Mouse (Mus musculus) spleen, adult 2 months (tissue): ENCODE data around the gene 4930558K02Rik. TPM values are rescaled to one million over a fixed set of nuclear protein-coding genes. Genes with fewer than 3 reads are reported as not detected.

Experiments
- DNase-seq, 2 experiments: peaks; one replicate each; pipeline versions ENCODE4 v3.0.0 to v3.0.0-alpha.2; 2012 to 2021; ENCODE audit warnings: low spot score in 2 of 2, low read depth in 1 of 2
- H3K27ac ChIP-seq: fragments of 200-500 bp; 2 replicates; pipeline ENCODE4 v1.5.1; 2012; ENCODE audit warnings: low read length, inconsistent platforms; ENCODE audit not compliant: insufficient read depth
- H3K27me3 ChIP-seq: fragments of 200-500 bp; 2 replicates; pipeline ENCODE4 v1.6.1; 2012; ENCODE audit warnings: mild to moderate bottlenecking, moderate library complexity, low read length, inconsistent platforms; ENCODE audit not compliant: control insufficient read depth, insufficient read depth
- H3K36me3 ChIP-seq: fragments of 200-500 bp; 2 replicates; pipeline ENCODE4 v1.6.1; 2012; ENCODE audit warnings: mild to moderate bottlenecking, low read length, inconsistent platforms; ENCODE audit not compliant: control insufficient read depth, insufficient read depth
- H3K4me1 ChIP-seq: fragments of 200-500 bp; 2 replicates; pipeline ENCODE4 v1.6.1; 2011; ENCODE audit warnings: inconsistent platforms; ENCODE audit not compliant: control insufficient read depth, insufficient read depth, insufficient read length
- H3K4me3 ChIP-seq: fragments of 200-500 bp; 2 replicates; pipeline ENCODE4 v1.5.1; 2011; ENCODE audit warnings: mild to moderate bottlenecking, inconsistent platforms; ENCODE audit not compliant: insufficient read depth, insufficient read length; ENCODE audit errors: extremely low read depth
- CTCF ChIP-seq: fragments of 200-500 bp; IDR thresholded peaks from 2 replicates; pipeline ENCODE4 v1.5.1; 2011; ENCODE audit warnings: mild to moderate bottlenecking, inconsistent platforms; ENCODE audit not compliant: insufficient read depth, insufficient read length, insufficient replicate concordance; ENCODE audit errors: extremely low read depth
- POLR2A ChIP-seq: fragments of 200-500 bp; IDR thresholded peaks from 2 replicates; pipeline ENCODE4 v1.6.1; 2011; ENCODE audit warnings: low read depth, low read length, inconsistent platforms
- WGBS: fragments of 180-500 bp; shearing (Covaris S2); methylation state at CpG from one replicate; pipeline ENCODE4 v1.1.7; 2018; 5-methylcytosine and 5-hydroxymethylcytosine counted together
- polyA plus RNA-seq: library from polyadenylated mRNA; depleted of rRNA; stranded (reverse); fragments of >200 nt; gene quantifications from 2 replicates; pipeline ENCODE4 v1.2.3, GENCODE M21; 2012

4930558K02Rik gene
- polyA plus RNA-seq, 1 experiment: not detected

DNA sequence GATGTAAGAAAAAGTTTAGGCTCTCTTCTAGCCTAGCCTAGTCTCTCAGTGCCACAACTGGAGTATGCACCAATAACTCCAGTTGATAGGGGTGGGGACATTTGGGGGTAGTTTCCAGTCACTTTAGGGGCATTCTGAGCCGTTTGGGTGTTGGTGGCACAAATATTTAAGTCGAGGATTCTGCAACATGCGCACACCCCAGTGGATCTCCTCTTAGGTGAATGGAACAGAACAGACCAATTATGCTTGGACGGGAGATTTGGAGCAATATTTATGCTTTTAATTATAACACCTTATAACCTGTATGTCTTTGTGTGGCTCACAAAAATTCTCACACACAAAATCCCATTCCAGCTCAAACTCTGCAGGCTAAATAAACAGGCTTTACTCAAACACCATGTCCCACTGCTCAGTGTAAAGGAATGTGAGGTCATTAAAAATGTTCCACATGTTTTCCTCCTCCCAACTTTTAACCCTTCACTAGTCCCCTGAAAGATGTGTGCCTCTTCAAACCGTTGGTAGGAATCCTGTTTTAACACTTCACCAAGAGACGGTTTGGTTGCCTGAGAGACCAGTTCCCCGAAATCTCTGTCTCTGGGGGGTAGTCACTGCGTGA is 35.9 kb upstream of the 4930558K02Rik start:
- Histone ChIP-seq H3K4me3 (no peak overlapping the region), H3K36me3 (no peaks in the 10 kb centered on the region), H3K27me3 (no peaks in the 10 kb centered on the region), H3K4me1 (no peaks in the 10 kb centered on the region), H3K27ac (no peak overlapping the region)
- DNase-seq: no peak
- no peak for TF ChIP-seq CTCF
- no peak for TF ChIP-seq POLR2A
- 70% methylated on average over 8 of the region's 8 CpGs for WGBS

DNA sequence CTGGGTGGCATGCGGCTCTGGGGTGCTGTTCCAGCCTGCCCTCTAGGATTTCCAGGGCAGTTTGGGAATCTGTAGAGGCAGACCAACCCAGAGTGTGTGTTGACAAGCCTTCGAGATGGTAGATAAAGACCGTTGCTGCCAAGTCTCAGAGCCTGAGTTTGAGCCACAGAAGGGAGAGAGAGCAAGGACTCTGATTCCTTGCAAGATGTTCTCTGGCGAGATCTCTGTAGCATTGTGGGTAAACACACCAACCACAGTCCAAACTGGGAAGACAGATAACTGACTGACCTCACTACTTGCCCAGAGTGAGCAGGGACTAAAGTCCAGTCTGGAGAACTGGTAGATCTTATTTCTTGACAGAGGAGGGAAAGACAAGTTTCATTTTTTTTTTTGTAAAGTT is 34.1 kb upstream of the 4930558K02Rik start:
- TF ChIP-seq CTCF: no peak
- TF ChIP-seq POLR2A: no peak
- H3K27me3 ChIP-seq: no peaks in the 10 kb centered on the region
- DNase-seq: no peak
- no peak overlapping the region for H3K4me3 ChIP-seq
- H3K36me3 ChIP-seq: no peaks in the 10 kb centered on the region
- 74% methylated on average over 4 of the region's 4 CpGs for WGBS
- H3K27ac ChIP-seq: no peak overlapping the region
- H3K4me1 ChIP-seq: no peaks in the 10 kb centered on the region

DNA sequence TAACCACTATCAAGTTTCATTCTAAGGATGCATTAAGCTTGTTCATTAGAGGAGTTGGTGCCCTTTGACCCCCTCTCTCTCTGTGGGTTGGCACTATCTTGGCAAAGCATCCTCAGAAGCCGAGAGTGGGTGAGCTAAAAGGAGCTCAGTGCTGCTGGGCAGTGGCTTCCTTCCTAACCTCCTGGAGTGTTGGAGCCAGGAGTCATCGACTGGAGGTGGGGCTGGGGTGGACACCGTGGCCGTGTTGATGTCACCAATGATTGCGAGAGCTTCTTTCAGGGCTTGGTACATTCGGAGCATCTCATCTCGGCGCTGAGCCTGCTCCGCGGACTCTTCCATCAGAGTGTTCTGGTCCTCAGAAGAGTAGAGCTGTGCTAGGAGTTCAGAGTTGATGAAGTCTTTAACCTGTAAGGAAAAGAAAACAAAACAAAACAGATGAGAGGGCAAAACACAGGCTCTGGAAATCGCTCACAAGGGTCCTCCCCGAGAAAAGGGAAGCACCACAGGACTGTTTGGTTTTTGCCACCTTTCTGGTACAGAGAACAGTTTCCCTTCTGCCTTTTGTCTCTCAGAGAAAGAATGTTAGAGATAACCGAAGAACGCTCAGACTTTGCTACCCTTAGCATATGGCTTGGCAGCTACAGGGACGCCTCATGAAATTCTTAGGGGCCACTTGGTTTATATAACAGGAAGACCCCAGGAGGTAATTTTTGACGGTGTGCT is 32.2 kb upstream of the 4930558K02Rik start:
- Histone ChIP-seq H3K4me3 (no peak overlapping the region), H3K27ac (no peak overlapping the region), H3K36me3 (no peaks in the 10 kb centered on the region), H3K4me1 (no peaks in the 10 kb centered on the region), H3K27me3 (no peaks in the 10 kb centered on the region)
- WGBS: 55% methylated on average over 16 of the region's 16 CpGs
- TF ChIP-seq CTCF (no peak), POLR2A (no peak)
- no peak for DNase-seq

DNA sequence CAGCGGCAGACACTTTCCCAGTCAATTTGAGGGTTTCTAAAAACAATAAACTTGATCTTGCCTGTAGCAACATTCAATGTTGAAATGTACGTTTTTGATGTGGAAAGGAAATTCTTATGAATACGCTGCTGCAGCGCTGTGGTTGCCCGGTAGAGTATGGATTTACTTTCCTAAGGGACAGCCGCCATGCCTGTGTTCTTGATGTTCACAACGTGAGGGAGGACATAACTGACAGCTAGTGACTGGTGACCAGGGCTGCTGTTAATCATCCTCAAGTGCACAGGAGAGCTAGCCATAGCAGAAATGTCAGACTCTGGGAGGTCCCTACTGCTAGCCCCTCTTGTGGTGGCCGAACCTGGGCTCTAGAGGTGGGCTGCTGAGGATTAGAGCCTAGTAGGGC is 29.6 kb upstream of the 4930558K02Rik start:
- 83% methylated on average over 8 of the region's 8 CpGs for WGBS
- no peak for DNase-seq
- H3K27ac ChIP-seq: no peak overlapping the region
- no peaks in the 10 kb centered on the region for H3K36me3 ChIP-seq
- TF ChIP-seq POLR2A (no peak), CTCF (no peak)
- H3K27me3 ChIP-seq: no peaks in the 10 kb centered on the region
- H3K4me1 ChIP-seq: no peaks in the 10 kb centered on the region; the same call in 1 of the 2 replicates
- no peak overlapping the region for H3K4me3 ChIP-seq

DNA sequence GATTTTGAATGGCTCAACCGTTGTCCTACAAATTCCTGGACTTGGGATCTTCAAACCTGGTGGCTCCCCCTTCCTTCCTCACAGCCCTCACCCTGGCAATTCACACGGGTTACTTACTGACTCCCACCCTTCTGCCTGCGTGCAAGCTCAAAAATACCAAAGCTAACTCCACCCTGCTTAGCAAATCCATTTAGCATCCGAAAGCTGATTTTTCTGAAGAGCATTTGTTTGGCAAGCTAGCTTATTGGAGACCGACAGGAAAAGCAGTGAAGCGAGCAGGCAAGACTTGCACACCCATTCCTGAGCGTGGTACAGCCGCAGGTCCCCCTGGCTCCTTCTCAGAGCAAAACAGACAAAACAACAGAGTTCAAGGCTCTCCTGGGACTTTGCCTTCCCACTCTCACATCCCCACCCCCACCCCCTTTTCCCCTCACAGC is 29.2 kb upstream of the 4930558K02Rik start:
- no peak for DNase-seq
- 62% methylated on average over 8 of the region's 8 CpGs for WGBS
- no peak for TF ChIP-seq POLR2A
- TF ChIP-seq CTCF: no peak
- no peaks in the 10 kb centered on the region; the same call in 1 of the 2 replicates for H3K4me1 ChIP-seq
- no peak overlapping the region for H3K27ac ChIP-seq
- H3K27me3 ChIP-seq: no peaks in the 10 kb centered on the region
- H3K36me3 ChIP-seq: no peaks in the 10 kb centered on the region
- H3K4me3 ChIP-seq: no peak overlapping the region

DNA sequence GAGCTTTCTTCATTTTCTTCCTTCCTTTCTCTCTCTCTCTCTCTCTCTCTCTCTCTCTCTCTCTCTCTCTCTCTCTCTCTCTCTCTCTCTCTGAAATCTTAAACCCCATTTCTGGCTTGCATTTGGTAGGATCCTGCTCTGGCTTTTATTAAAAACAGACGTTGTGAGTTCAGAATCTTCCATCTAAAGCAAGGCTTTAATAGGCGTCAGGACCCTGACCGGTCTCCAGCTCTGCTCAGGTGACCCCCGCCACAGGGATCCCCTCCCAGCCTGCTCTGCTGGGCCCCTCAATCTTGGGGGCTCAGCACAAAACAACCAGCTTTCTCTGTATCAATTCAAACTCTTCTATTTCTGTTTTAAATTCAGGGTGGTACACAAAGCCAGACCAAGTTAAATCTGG is 28.8 kb upstream of the 4930558K02Rik start:
- H3K4me1 ChIP-seq: no peaks in the 10 kb centered on the region; the same call in 1 of the 2 replicates
- H3K27me3 ChIP-seq: no peaks in the 10 kb centered on the region
- TF ChIP-seq POLR2A (no peak), CTCF (no peak)
- no peaks in the 10 kb centered on the region for H3K36me3 ChIP-seq
- no peak overlapping the region for H3K27ac ChIP-seq
- no peak overlapping the region for H3K4me3 ChIP-seq
- 79% methylated on average over 4 of the region's 4 CpGs for WGBS
- no peak for DNase-seq

DNA sequence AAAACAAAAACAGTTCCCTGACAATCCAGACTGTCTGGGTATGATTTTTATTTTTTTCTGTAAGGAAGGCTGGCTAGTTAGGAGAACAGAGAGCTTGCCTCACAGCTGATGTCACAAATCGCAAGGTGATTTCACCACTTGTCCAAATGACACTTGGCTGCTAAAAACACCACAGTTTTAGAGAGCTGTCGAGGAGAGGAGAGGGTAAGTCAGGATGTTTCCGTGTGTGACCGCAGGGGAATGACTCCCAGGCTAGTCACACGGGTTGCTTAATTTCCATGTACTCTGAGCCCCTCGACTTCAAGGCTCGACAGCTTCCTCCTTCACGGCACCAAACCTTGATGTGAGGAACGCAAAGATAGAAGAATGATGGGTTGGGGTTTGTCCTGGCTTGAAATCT is 26.7 kb upstream of the 4930558K02Rik start:
- no peak overlapping the region for H3K27ac ChIP-seq
- DNase-seq: no peak
- H3K4me3 ChIP-seq: no peak overlapping the region
- no peaks in the 10 kb centered on the region; the same call in 1 of the 2 replicates for H3K4me1 ChIP-seq
- TF ChIP-seq CTCF (no peak), POLR2A (no peak)
- H3K27me3 ChIP-seq: no peaks in the 10 kb centered on the region
- WGBS: 70% methylated on average over 9 of the region's 9 CpGs
- no peaks in the 10 kb centered on the region for H3K36me3 ChIP-seq
